Mouse (Mus musculus): ENCODE data around the gene Kiss1.

Kiss1 gene

GRCm38 (mm10) chr1:133321267-133321925 is at the start of gene Kiss1:
Gene Kiss1 (plus strand): TSS chr1:133321875.
- DNase-seq = no peak

DNA sequence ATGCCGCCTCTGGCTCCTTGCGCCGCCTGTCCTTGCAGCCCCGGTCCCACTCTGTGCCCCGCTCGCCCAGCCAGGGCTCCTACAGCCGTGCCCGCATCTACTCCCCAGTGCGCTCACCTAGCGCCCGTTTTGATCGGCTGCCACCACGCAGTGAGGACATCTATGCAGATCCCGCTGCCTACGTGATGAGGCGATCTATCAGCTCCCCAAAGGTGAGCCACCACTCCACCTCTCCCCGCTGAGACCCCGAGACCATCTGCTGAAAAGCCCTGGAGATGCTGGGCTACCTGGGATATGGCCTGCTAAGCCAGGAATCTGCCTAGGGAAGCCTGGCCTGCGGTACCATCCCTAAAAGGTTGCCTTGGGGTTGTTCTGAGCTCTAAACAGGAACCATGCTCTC is 47.5 kb upstream of the Kiss1 start:
- no peak for DNase-seq

- DNase-seq = no peak
These were observed 44.7 kb upstream of the Kiss1 start for GRCm38 (mm10) chr1:133276983-133277382.

GRCm38 (mm10) chr1:133278539-133278938 is 43.1 kb upstream of the Kiss1 start:
- no peak for DNase-seq

DNA sequence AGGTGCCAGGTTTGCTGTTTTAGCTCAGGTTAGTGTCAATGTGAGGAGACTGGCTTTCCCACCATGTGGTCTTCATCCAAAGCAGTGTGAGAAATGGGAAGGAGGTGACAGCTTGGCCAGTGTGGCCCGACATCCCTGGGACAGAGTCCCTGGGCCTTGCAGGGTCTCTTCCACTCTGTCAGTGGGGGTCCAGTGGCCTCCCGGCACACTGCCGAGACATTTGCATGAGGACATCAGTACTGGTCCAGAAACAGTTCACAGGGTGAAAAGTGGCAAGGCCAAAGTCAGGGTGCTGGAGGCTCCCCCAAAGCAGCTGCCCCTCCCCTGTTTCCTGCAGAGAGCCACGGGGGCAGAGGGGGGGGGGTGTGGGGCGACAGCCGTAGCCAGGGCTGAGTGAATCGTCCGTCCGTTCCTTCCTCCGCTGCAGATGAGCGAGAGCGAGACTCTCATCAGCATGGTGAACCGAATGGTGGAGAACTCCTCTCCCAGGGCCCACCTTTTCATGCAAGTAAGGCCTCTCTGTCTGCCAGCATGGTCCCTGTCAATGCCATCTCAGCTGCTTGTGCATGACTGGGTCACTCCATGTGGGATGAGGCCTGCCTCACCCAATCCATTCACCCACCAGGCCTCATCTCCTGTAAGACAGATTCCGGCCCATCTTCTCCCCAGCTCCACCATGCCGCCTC is 42.6 kb upstream of the Kiss1 start:
- DNase-seq = no peak

GRCm38 (mm10) chr1:133279632-133280093 is 42.0 kb upstream of the Kiss1 start:
- no peak for DNase-seq

DNA sequence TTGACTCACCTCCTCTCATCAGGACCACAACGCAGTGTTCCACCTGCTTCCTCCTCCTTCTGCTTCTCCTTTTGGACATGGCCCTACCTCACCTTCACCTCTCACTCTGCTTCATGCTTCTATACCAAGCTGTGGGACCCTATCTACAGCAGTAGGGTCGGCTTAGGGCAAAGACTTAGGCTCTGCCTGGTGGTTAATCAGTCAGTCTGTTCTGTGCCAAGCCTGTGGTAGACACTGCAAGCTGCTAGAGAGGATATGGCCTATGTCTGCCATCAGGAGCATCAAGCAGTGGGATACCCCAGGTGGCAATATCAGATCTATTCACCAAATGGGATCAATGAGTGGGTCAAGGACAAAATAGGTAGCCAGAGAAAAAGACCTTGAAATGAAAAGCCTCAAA is 41.1 kb upstream of the Kiss1 start:
- no peak for DNase-seq

GRCm38 (mm10) chr1:133285907-133286306 is 35.8 kb upstream of the Kiss1 start:
- no peak for DNase-seq

DNA sequence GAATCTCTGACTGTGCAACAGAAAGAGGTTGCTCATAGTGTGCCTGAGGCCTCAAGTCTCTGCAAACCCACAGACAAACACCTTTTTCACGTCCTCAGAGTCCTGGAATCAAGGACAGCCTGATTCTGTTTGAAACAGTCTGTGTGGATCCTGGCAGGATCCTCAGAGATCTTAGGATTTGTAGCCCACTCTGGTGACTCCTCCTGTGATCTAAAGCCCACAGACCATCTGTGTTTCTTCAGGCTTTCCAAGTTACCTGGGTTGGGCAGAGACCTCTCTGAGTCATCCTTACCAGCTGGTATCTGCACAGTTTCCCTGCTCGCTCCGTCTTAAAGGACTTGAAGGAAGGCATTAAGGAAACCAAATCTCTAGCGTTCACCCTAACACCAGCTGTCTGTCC is 34.6 kb upstream of the Kiss1 start:
- no peak for DNase-seq

GRCm38 (mm10) chr1:133287880-133288279 is 33.8 kb upstream of the Kiss1 start:
- DNase-seq = no peak

DNA sequence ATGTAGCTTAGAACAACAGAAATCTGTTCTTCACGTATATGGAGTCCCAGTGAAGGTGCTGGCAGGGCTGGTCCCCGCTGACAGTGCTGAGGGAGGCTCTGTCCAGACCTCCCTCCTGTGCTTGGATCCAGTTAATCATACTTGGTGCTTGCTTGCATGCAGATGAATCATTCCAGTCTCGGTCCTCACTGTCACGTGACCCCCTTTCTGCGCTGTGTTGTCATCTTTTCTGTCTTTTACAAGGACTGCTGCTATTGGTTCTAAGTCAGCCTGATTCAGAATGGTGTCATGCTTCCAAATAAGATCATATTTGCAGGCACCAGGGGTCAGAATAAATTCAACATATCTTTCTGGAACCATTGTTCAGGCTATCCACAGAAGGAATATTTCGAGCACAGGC is 29.8 kb upstream of the Kiss1 start:
- DNase-seq = no peak

GRCm38 (mm10) chr1:133292608-133293007 is 29.1 kb upstream of the Kiss1 start:
- DNase-seq = no peak

- peak; percentile 73 for DNase-seq
These were observed 25.3 kb upstream of the Kiss1 start for GRCm38 (mm10) chr1:133296376-133296775.

- no peak for DNase-seq
These were observed 22.9 kb upstream of the Kiss1 start for GRCm38 (mm10) chr1:133298816-133299215.

DNA sequence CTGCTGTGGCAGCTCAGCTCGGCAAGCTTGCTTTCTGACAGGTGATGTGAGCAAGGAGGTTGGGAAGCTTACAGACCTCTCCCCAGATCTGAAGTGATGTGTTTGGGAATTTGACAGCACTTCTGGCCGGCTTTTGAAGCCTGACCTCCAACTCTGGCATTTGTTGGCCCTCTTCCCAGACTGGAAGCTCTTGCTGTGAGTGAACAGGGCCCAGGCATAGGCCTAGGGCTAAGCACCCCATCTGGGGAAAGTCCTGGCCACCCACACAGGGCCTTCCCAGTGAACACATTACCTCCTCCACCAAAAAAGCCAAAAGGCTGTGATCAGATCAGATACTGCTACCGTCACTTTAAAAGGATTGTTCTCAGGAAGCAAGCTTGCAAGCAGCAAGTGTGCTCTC is 19.1 kb upstream of the Kiss1 start:
- DNase-seq = peak; percentile 33

GRCm38 (mm10) chr1:133306842-133307241 is 14.8 kb upstream of the Kiss1 start:
- DNase-seq = peak; percentile 72

- peak; percentile 33 for DNase-seq
These were observed 14.4 kb upstream of the Kiss1 start for GRCm38 (mm10) chr1:133307318-133307717.

DNA sequence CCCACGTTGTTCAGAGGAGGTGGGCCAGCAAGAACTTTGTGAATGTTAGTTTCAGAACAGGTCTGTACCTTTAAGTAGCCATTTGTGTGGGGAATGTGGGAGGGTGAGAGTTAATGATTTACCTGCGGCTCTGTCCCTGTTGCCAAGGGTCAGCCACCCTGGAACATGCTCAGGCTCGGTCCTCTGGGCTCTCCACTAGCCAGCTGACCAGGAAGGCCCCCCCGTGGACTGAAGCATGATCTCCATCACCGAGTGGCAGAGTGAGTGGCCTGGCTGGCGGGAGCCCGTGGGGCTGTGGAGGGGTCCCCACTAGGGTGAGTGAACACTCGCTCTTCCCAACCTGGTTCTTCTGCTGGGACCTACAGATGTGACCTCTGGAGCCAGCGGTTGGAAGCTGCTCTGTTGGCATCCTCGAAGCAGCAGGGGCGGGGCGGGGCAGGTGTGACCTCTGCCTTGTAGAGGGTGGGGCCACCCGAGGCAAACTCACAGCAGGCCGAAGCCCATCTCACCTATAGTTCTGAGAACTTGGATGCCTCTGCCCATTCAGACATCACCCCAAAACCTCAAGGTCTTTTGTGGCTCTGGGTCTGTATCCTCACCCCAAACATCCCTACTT is 11.9 kb upstream of the Kiss1 start, which contains the start of gene Golt1a:
Gene Golt1a (plus strand): TSS at position 149 of the 616 bp plus-strand sequence.
- no peak for DNase-seq

DNA sequence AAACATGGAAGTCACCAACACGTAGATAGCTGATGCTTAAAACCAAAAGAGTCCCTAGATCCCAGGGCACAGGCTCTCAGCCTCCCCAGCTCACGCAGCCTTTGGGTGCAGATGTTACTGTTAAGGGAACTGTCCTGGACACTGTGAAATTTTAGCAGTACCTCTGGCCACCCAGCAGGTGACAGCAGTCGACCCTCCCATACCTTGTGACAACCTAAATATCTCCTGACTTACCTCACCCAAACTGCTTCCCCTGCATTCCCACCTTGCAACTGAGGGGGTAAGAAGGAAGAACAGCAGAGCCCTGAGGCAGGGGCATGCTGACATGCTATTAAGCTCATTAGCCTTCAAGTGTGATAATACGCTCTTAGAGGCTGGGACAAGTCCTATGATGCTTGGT is 10.4 kb upstream of the Kiss1 start:
- no peak for DNase-seq

DNA sequence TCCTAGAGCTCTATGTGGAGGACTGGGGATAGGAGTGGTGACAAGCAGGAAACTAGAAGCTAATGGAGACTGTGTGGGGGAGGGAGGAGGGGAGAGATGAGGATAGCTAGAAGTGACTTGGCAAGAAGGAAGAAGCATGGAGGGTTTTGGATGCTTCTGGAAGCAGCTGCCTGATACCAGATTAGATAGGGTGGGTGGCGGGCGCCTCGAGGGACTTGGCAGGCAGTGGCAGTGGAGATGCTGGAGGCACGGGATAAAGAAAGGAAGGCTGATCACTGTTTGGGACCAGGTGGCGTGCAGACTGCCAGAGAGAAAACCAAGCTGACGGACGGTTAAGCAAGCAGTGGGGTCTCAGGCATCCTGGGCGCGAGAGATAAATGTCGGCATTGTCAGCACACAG is 9.7 kb upstream of the Kiss1 start:
- no peak for DNase-seq

DNA sequence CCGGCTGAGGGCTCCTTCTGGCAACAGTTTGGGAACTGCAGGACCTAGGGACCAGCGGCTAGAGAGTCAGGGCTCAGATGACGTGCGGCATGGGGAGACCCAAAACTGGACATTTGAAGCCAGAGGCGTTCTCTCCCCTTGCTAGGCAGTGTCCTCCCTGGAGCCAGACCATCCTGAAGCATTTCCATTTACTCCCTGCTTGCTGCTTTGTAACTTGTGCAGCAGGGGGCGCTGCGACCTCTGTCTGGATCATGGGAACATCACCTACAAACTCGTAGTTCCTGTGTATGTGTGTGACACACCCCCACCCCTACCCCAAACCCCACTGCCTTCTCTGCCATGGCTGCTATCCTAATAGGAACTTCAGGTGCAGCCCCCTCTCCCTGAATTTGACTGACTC is 7.3 kb upstream of the Kiss1 start:
- no peak for DNase-seq

DNA sequence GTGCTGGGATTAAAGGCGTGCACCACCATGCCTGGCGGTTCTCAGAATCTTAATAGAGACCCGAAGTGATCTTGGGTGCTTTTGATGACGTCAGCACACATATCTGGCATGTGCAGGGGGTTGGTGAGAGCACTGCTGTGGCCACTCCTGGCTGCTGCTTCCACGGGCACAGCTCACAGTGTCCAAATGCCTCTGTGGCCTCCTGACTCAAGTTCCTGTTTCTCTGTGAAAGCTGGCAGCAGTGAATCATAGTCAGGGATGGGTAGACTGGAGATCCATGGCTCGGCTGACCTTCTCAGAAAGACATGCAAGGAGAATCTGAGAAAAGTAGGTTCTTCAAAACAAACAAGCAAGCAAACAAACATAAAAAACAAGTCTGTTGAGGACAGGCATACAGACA is 5.9 kb upstream of the Kiss1 start:
- no peak for DNase-seq

DNA sequence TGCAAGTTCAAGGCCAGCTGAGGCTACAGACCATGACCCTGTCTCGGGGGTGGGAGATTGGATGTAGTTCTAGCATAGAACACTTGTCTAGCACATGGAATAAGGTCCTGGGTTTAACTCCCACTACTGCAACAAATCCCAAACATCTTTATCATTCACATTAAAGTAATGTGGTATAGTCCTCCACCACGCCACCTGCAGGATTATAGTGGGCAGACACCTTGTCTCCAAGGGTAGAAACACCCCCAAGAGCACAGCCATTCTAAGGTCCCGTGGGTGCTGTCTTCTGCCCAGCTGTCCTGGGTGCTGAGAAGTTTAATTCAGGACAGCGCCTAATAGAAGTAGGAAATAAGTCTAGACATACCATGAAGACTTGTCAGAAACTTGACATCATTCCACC is 5.1 kb upstream of the Kiss1 start:
- DNase-seq = no peak

DNA sequence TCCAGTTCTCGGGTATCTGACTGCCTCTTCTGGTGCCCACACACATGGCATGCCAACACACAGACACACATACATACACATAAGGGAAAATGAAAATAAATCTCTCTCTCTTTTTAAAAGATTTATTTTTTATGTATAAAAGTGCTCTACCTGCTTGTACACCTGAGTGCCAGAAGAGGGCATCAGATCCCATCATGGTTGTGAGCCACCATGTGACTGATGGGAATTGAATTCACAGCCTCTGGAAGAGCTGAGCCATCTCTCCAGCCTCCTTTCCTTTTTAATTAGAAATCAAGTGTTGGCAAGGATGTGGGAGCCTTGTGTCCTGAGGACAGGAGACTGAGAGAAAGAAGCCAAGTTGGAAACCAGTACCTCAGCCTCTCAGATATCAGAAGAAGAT is 4.5 kb upstream of the Kiss1 start:
- DNase-seq = no peak

All from cerebellum, adult 9-11 months (tissue).